Mouse (Mus musculus) ES-E14 (cell line): ENCODE measurements at regions not wholly inside any gene's neighbourhood (a gene's known extent, or its start where the extent isn't known, plus 50 kb on each side); places are given as distances from the start of the nearest gene placed in this dataset.

Experiments used
- DNase-seq: peaks from one replicate; pipeline ENCODE4 v3.0.0-alpha.2; 2013; ENCODE audit warnings: low read depth, low spot score
- H3K27ac ChIP-seq: 2 replicates; pipeline ENCODE4 v1.5.1; 2012; ENCODE audit warnings: low read depth, mild to moderate bottlenecking, low read length, moderate library complexity, mixed read lengths; ENCODE audit not compliant: poor library complexity, insufficient read depth, severe bottlenecking
- H3K36me3 ChIP-seq: 2 replicates; pipeline ENCODE4 v1.6.1; 2012; ENCODE audit warnings: mild to moderate bottlenecking, low read length, moderate library complexity, mixed read lengths; ENCODE audit not compliant: control insufficient read depth, poor library complexity, insufficient read depth, severe bottlenecking
- H3K4me1 ChIP-seq, 2 experiments: fragments of 150-350 bp in 1 of 2; sonication (generic) in 1 of 2; 2 replicates each; pipeline ENCODE4 v1.6.1; 2012; ENCODE audit warnings: low read length in 2 of 2, mild to moderate bottlenecking in 1 of 2, mixed read lengths in 1 of 2; ENCODE audit not compliant: control insufficient read depth in 2 of 2, insufficient read depth in 2 of 2, poor library complexity in 1 of 2
- H3K4me3 ChIP-seq, 2 experiments: fragments of 150-350 bp in 1 of 2; sonication (generic) in 1 of 2; 2 replicates each; pipeline ENCODE4 v1.5.1; 2012; ENCODE audit warnings: low read length in 2 of 2, low read depth in 1 of 2, mild to moderate bottlenecking in 1 of 2, mixed read lengths in 1 of 2; ENCODE audit not compliant: insufficient read depth in 1 of 2, poor library complexity in 1 of 2, severe bottlenecking in 1 of 2
- H3K9ac ChIP-seq: 2 replicates; pipeline ENCODE4 v1.6.1; 2012; ENCODE audit warnings: low read depth, mild to moderate bottlenecking, low read length, mixed read lengths; ENCODE audit not compliant: poor library complexity, insufficient read depth, severe bottlenecking
- H3K9me3 ChIP-seq: fragments of 150-350 bp; sonication (generic); 2 replicates; pipeline ENCODE4 v1.6.1; 2012; ENCODE audit warnings: low read depth, mild to moderate bottlenecking, low read length; ENCODE audit not compliant: control insufficient read depth, insufficient read depth
- HCFC1 ChIP-seq: IDR thresholded peaks from 2 replicates; pipeline ENCODE4 v1.6.1; 2012; ENCODE audit warnings: low read length, inconsistent platforms, borderline replicate concordance; ENCODE audit not compliant: insufficient read depth
- MAFK ChIP-seq: IDR thresholded peaks from 2 replicates; pipeline ENCODE4 v1.6.1; 2014; ENCODE audit warnings: mild to moderate bottlenecking, low read depth, low read length, inconsistent platforms; ENCODE audit not compliant: insufficient read depth
- ZNF384 ChIP-seq: IDR thresholded peaks from 2 replicates; pipeline ENCODE4 v1.6.1; 2012; ENCODE audit warnings: low read depth, low read length, inconsistent platforms
- in situ Hi-C, 2 experiments: fragments of 600-800 bp; cut with MboI; formaldehyde crosslinking; loops; one replicate each; pipeline ENCODE4 v1.15.1; 2025; ENCODE audit warnings: low sequenced_read_pairs in 2 of 2, inconsistent platforms in 1 of 2; ENCODE audit not compliant: unreplicated experiment in 2 of 2

DNA sequence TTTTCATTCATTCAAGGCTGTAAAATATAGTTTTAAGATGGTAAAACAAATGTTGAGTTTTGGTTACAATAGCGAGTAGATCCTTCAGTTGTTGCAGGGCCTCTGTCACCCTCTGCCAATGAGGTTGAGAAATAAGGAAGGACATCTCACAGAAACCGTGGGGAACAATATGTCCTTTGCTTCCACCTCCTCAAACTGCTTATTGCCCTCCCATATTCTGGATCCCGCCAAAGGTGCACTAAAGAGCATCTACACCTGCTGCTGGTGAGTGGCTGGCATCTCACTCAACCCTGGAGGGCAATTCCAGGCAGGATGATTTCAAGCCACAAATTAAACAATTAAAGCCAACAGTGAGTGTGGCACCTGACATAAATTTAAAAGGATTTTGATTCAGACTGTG, 53.4 kb downstream of the Prr30 start:
- Histone ChIP-seq H3K4me3 (no peak overlapping the region), H3K9me3 (no peaks in the 10 kb centered on the region), H3K9ac (no peak overlapping the region), H3K27ac (no peak overlapping the region), H3K4me1 (no peaks in the 10 kb centered on the region), H3K36me3 (no peaks in the 10 kb centered on the region)
- TF ChIP-seq MAFK = no peak
- no peak for TF ChIP-seq HCFC1
- DNase-seq = no peak
- in situ Hi-C loops = no loop called here

DNA sequence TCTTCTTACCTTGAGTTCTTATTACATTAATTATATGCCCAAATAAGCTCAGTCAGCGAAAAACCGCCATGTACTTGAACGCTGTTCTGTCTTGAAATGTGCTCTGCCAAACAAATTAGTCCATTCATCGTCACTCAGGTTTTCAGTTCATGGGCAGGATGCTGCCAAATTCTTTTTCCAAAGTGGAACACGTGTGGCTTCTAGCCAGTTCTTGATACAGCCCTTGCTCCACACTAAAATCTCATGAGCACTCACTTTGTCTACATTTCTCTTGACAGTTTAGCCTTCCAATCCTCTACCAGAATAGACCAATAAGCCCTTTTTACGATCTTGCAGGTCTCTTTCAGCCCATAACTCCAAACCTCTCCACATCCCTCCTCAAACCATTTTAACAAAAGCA, 62.7 kb downstream of the Prr30 start:
- TF ChIP-seq MAFK = peak; percentile 44; the same call in 1 of the 2 replicates
- no peak for TF ChIP-seq HCFC1
- TF ChIP-seq ZNF384 = no peak
- in situ Hi-C loops = no loop called here
- H3K4me3 ChIP-seq = no peak overlapping the region

More for the DNA sequence above, 62.7 kb downstream of the Prr30 start:
- no peaks in the 10 kb centered on the region for H3K4me1 ChIP-seq
- no peak for DNase-seq
- H3K27ac ChIP-seq = no peak overlapping the region
- no peaks in the 10 kb centered on the region for H3K36me3 ChIP-seq
- no peaks in the 10 kb centered on the region for H3K9me3 ChIP-seq
- no peak overlapping the region for H3K9ac ChIP-seq
